Mouse (Mus musculus): ENCODE results near the gene Ctcfl. TPM values are rescaled to one million over a fixed set of nuclear protein-coding genes. Genes with fewer than 3 reads are reported as not detected.
"Not testable (repeated sequence)": the region's sequence is repeated elsewhere in the genome, so short reads cannot be mapped to it uniquely, and the experiment has no call there.

Ctcfl gene
- total and polyA plus RNA-seq, 3 experiments = 0.13 TPM; not detected in 2

DNA sequence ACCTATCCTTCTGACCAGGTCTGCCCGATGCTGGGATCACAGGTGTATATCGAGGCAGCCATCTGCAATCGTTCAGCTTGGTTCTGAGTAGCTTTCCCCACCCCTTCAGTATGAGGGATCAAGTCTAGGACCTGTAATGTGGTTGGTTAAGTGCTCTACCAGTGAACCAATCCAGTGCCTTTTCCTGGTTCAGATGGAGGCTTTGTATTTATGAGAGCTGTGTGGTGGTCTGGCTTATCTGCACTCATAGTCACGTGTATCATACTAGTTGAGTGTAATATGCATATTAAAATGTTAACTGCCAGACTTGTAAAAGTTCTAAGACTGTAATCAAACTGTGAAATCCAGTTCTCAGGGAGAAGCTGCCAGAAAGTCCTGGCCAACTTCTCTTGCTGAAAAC lies 7.1 kb upstream of the Ctcfl start:
- no peak for DNase-seq (ENCODE audit: low read depth, low spot score)
- no peaks in the 10 kb centered on the region for H3K27me3 ChIP-seq (ENCODE audit: control insufficient read depth in 1 of 2, insufficient read depth in 2 of 2, low read length in 2 of 2)
- no peaks in the 10 kb centered on the region for H3K9me3 ChIP-seq (replicated peaks; ENCODE audit: insufficient read depth, low read length)
- H3K4me1 ChIP-seq (ENCODE audit: control insufficient read depth in 1 of 2, insufficient read depth in 2 of 2, low read length in 2 of 2) = no peaks in the 10 kb centered on the region
- no peak overlapping the region for H3K9ac ChIP-seq (ENCODE audit: control insufficient read depth, low read depth, low read length, poor library complexity, severe bottlenecking)
- H3K36me3 ChIP-seq (ENCODE audit: control insufficient read depth in 1 of 2, insufficient read depth in 2 of 2, low read length in 2 of 2) = no peaks in the 10 kb centered on the region
- TF ChIP-seq USF1 (IDR thresholded peaks at IDR 0.05; ENCODE audit: low read depth, low read length) (no peak), MAX (IDR thresholded peaks at IDR 0.05; ENCODE audit: low read length) (no peak), MYB (IDR thresholded peaks at IDR 0.05; ENCODE audit: low read depth, low read length) (no peak), ETS1 (IDR thresholded peaks at IDR 0.05; ENCODE audit: low read depth, low read length) (no peak), CHD1 (IDR thresholded peaks at IDR 0.05; ENCODE audit: low read depth, low read length) (no peak), ZMIZ1 (IDR thresholded peaks at IDR 0.05; ENCODE audit: low read depth, low read length) (no peak), ELF1 (IDR thresholded peaks at IDR 0.05; ENCODE audit: low read depth, low read length) (no peak), BHLHE40 (IDR thresholded peaks at IDR 0.05; ENCODE audit: borderline replicate concordance, low read depth, low read length) (no peak), SMC3 (IDR thresholded peaks at IDR 0.05; ENCODE audit: low read depth, low read length) (no peak), POLR2AphosphoS2 (IDR thresholded peaks at IDR 0.05; ENCODE audit: low read length) (no peak), USF2 (IDR thresholded peaks at IDR 0.05; ENCODE audit: borderline replicate concordance in 1 of 2, insufficient read depth in 1 of 2, low read depth in 1 of 2, low read length in 2 of 2) (no peak), NRF1 (IDR thresholded peaks at IDR 0.05; ENCODE audit: insufficient read depth, low read depth, low read length, poor library complexity, severe bottlenecking) (no peak), EP300 (IDR thresholded peaks at IDR 0.05; ENCODE audit: low read depth in 1 of 2, low read length in 2 of 2) (no peak), ZC3H11A (IDR thresholded peaks at IDR 0.05; ENCODE audit: low read depth, low read length) (no peak), ZKSCAN1 (IDR thresholded peaks at IDR 0.05; ENCODE audit: low read depth, low read length) (no peak), UBTF (IDR thresholded peaks at IDR 0.05; ENCODE audit: borderline replicate concordance, insufficient read depth, low read depth, low read length) (no peak), ZNF384 (IDR thresholded peaks at IDR 0.05; ENCODE audit: low read depth, low read length) (no peak)
- no peak overlapping the region for H3K27ac ChIP-seq (ENCODE audit: control insufficient read depth, low read depth, low read length)
- H3K79me2 ChIP-seq (ENCODE audit: control insufficient read depth, insufficient read depth, low read length, poor library complexity) = no peaks in the 10 kb centered on the region
- no peak overlapping the region for H3K4me3 ChIP-seq (ENCODE audit: control insufficient read depth in 1 of 2, insufficient read depth in 1 of 2, low read depth in 2 of 2, low read length in 2 of 2)

DNA sequence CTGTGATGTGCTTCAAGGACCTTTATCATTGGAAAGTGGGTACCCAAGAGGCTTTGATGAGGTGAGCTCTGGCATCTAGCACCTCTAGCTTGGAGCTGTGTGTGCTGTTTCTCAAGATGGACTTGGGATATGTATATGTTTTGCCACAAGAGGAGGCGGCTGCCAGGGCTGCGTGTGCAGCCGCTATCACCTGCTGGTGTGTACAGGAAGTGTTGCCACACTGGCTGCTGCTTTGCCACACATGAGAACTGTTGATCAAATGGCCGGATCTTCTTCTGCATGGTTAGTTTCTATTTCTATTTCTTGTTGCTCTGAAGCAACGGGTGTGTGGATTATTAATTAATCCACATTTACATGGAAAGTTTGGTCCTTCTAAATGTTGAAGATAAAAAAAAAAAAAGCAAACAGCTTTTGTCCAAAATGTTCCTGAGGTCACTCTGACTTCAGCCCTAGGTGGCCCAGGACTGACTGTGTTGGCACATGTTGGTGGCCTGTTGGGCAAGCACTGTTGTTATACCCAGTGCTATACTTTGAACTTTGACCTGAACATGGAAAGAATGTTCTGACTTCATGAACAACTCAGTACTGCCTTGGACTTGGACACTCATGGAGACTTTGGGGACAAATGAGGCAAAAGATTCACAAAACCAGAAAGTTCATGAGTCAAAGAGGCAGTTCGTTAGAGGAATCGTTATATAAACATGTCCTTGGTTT lies 4.9 kb upstream of the Ctcfl start:
- no peaks in the 10 kb centered on the region for H3K9me3 ChIP-seq (replicated peaks; ENCODE audit: insufficient read depth, low read length)
- H3K36me3 ChIP-seq (ENCODE audit: control insufficient read depth in 1 of 2, insufficient read depth in 2 of 2, low read length in 2 of 2) = no peaks in the 10 kb centered on the region
- no peak for DNase-seq (ENCODE audit: low read depth, low spot score)
- no peak overlapping the region for H3K27ac ChIP-seq (ENCODE audit: control insufficient read depth, low read depth, low read length)
- H3K4me3 ChIP-seq (ENCODE audit: control insufficient read depth in 1 of 2, insufficient read depth in 1 of 2, low read depth in 2 of 2, low read length in 2 of 2) = no peak overlapping the region
- H3K27me3 ChIP-seq (ENCODE audit: control insufficient read depth in 1 of 2, insufficient read depth in 2 of 2, low read length in 2 of 2) = no peaks in the 10 kb centered on the region
- TF ChIP-seq TCF12 (IDR thresholded peaks at IDR 0.05; ENCODE audit: low read depth, low read length) (no peak), SMC3 (IDR thresholded peaks at IDR 0.05; ENCODE audit: low read depth, low read length) (no peak), USF1 (IDR thresholded peaks at IDR 0.05; ENCODE audit: low read depth, low read length) (no peak), ZNF384 (IDR thresholded peaks at IDR 0.05; ENCODE audit: low read depth, low read length) (no peak), MAX (IDR thresholded peaks at IDR 0.05; ENCODE audit: low read length) (no peak), NRF1 (IDR thresholded peaks at IDR 0.05; ENCODE audit: insufficient read depth, low read depth, low read length, poor library complexity, severe bottlenecking) (no peak), NELFE (IDR thresholded peaks at IDR 0.05; ENCODE audit: low read depth, low read length) (no peak), MXI1 (IDR thresholded peaks at IDR 0.05; ENCODE audit: low read depth, low read length) (no peak), CTCF (IDR thresholded peaks at IDR 0.05 in 2 of 3, conservative IDR thresholded peaks at IDR 0.05 in 1 of 3; ENCODE audit: control insufficient read depth in 1 of 3, insufficient read depth in 1 of 3, low read depth in 2 of 3, low read length in 3 of 3, poor library complexity in 1 of 3, severe bottlenecking in 1 of 3) (no peak), POLR2AphosphoS5 (IDR thresholded peaks at IDR 0.05; ENCODE audit: borderline replicate concordance, low read depth, low read length) (no peak), BHLHE40 (IDR thresholded peaks at IDR 0.05; ENCODE audit: borderline replicate concordance, low read depth, low read length) (no peak), ETS1 (IDR thresholded peaks at IDR 0.05; ENCODE audit: low read depth, low read length) (no peak), ZC3H11A (IDR thresholded peaks at IDR 0.05; ENCODE audit: low read depth, low read length) (no peak), ZMIZ1 (IDR thresholded peaks at IDR 0.05; ENCODE audit: low read depth, low read length) (no peak), UBTF (IDR thresholded peaks at IDR 0.05; ENCODE audit: borderline replicate concordance, insufficient read depth, low read depth, low read length) (no peak)
- H3K4me1 ChIP-seq (ENCODE audit: control insufficient read depth in 1 of 2, insufficient read depth in 2 of 2, low read length in 2 of 2) = no peaks in the 10 kb centered on the region
- no peaks in the 10 kb centered on the region for H3K79me2 ChIP-seq (ENCODE audit: control insufficient read depth, insufficient read depth, low read length, poor library complexity)
- no peak overlapping the region for H3K9ac ChIP-seq (ENCODE audit: control insufficient read depth, low read depth, low read length, poor library complexity, severe bottlenecking)

DNA sequence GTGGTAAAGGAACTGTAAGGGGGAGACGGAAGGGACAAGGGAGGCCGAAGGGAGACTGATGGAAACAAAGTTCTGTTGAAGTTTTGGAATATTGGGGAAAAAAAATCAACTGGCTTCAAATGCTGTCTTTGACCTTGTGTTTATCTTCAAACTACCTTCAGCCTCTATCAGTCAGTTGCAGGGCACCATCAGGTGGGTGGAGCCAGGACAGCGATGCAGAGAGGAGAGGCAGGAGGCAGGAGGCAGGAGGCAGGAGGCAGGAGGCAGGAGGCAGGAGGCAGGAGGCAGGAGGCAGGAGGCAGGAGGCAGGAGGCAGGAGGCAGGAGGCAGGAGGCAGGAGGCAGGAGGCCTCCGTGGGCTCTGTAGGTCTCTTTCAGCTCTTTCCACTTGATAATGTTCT lies 792 bp upstream of the Ctcfl start:
- H3K36me3 ChIP-seq (ENCODE audit: control insufficient read depth in 1 of 2, insufficient read depth in 2 of 2, low read length in 2 of 2); H3K9me3 ChIP-seq (replicated peaks; ENCODE audit: insufficient read depth, low read length); H3K4me3 ChIP-seq (ENCODE audit: control insufficient read depth in 1 of 2, insufficient read depth in 1 of 2, low read depth in 2 of 2, low read length in 2 of 2); H3K27ac ChIP-seq (ENCODE audit: control insufficient read depth, low read depth, low read length); H3K4me1 ChIP-seq (ENCODE audit: control insufficient read depth in 1 of 2, insufficient read depth in 2 of 2, low read length in 2 of 2); DNase-seq (ENCODE audit: low read depth, low spot score); H3K27me3 ChIP-seq (ENCODE audit: control insufficient read depth in 1 of 2, insufficient read depth in 2 of 2, low read length in 2 of 2); H3K9ac ChIP-seq (ENCODE audit: control insufficient read depth, low read depth, low read length, poor library complexity, severe bottlenecking); H3K79me2 ChIP-seq (ENCODE audit: control insufficient read depth, insufficient read depth, low read length, poor library complexity): not testable (repeated sequence)

All from MEL (cell line).